Mouse (Mus musculus) testis, adult 2 months (tissue): Measurements from ENCODE around the gene Tgfb1i1.

ENCODE experiments used
- CTCF ChIP-seq: fragments of 200-500 bp; IDR thresholded peaks from 2 replicates; pipeline ENCODE4 v1.5.1; 2012; ENCODE audit warnings: low read depth, mild to moderate bottlenecking, inconsistent platforms, low read length, moderate library complexity; ENCODE audit not compliant: control insufficient read depth, insufficient read depth, insufficient replicate concordance
- POLR2A ChIP-seq: fragments of 200-500 bp; IDR thresholded peaks from 2 replicates; pipeline ENCODE4 v1.6.1; 2012; ENCODE audit warnings: low read depth, mild to moderate bottlenecking, inconsistent platforms, low read length, moderate library complexity; ENCODE audit not compliant: control insufficient read depth

- TF ChIP-seq CTCF (no peak), POLR2A (no peak)
These were observed 36.8 kb upstream of the Tgfb1i1 start for GRCm38 (mm10) chr7:128209826-128210225.
